ENCODE assay signal across 19 mouse cellular contexts in genomic region chr5:143294862-143295261, GRCm38 (mm10). TPM values are rescaled to one million over a fixed set of nuclear protein-coding genes. Genes with fewer than 3 reads are reported as not detected.
DNase-seq lines count a peak whose midpoint lies in the region; ATAC-seq and TF ChIP-seq lines count a peak whose summit lies in the region.
"Had no signal": no experiment of that assay in that cellular context is flagged by ENCODE, and none has a peak within 500 bp of the region (broad histone marks: within the 10 kb centered on the region; RNA-seq: fewer than 3 reads in every experiment).

No protein-coding gene starts in this region.

- H3K9me3 ChIP-seq in midbrain, postnatal 0 days (ENCODE audit: low read length), result no peaks in the 10 kb centered on the region
- H3K9me3 ChIP-seq in midbrain, embryonic 13.5 days, result no peaks in the 10 kb centered on the region
- H3K9me3 ChIP-seq: embryonic facial prominence, embryonic 15.5 days; intestine, embryonic 15.5 days had no signal

- no peaks in the 10 kb centered on the region for H3K4me1 ChIP-seq in kidney, adult 2 months (ENCODE audit: control insufficient read depth, insufficient read depth, low read length)
- peaks cover 4% of the 10 kb centered on the region; the same call in 1 of the 2 replicates for H3K4me1 ChIP-seq in midbrain, postnatal 0 days (ENCODE audit: insufficient read depth, low read length)
- H3K4me1 ChIP-seq in midbrain, embryonic 13.5 days (replicated peaks), result peaks cover 11% of the 10 kb centered on the region
- no peaks in the 10 kb centered on the region for H3K4me1 ChIP-seq in bone marrow, adult 2 months (ENCODE audit: control insufficient read depth, insufficient read depth, low read length)

- WGBS in kidney, adult 2 months, result 95% methylated on average over 3 of the region's 3 CpGs
- 89% methylated on average over 3 of the region's 3 CpGs for WGBS in midbrain, postnatal 0 days
- WGBS in midbrain, embryonic 13.5 days, result 92% methylated on average over 3 of the region's 3 CpGs
- WGBS in bone marrow, adult 2 months, result 90% methylated on average over 3 of the region's 3 CpGs

- H3K9ac ChIP-seq in midbrain, postnatal 0 days (replicated peaks; ENCODE audit: low read length, poor library complexity, severe bottlenecking), result no peak overlapping the region
- no peak overlapping the region for H3K9ac ChIP-seq in midbrain, embryonic 13.5 days (replicated peaks)
- H3K9ac ChIP-seq: embryonic facial prominence, embryonic 15.5 days; intestine, embryonic 15.5 days; limb, embryonic 12.5 days had no signal

- ATAC-seq in midbrain, postnatal 0 days (ENCODE audit: low FRiP score), result no peak
- no peak for ATAC-seq in midbrain, embryonic 13.5 days
- ATAC-seq in erythroblast, adult 5-6 weeks (replicated peaks; ENCODE audit: low FRiP score, poor library complexity, severe bottlenecking), result no peak
- ATAC-seq: forebrain, embryonic 14.5 days; intestine, embryonic 15.5 days had no signal

- no peak overlapping the region for H3K27ac ChIP-seq in kidney, adult 2 months (ENCODE audit: insufficient read depth, low read depth, low read length)
- no peak overlapping the region for H3K27ac ChIP-seq in midbrain, postnatal 0 days (ENCODE audit: low read depth, low read length)
- no peak overlapping the region for H3K27ac ChIP-seq in midbrain, embryonic 13.5 days
- H3K27ac ChIP-seq in bone marrow, adult 2 months (ENCODE audit: control insufficient read depth, insufficient read depth, low read depth, low read length, poor library complexity), result no peak overlapping the region
- H3K27ac ChIP-seq: embryonic facial prominence, embryonic 15.5 days; intestine, embryonic 15.5 days; limb, embryonic 12.5 days had no signal

- H3K27me3 ChIP-seq in kidney, adult 2 months (replicated peaks; ENCODE audit: control insufficient read depth, insufficient read depth, low read length), result no peaks in the 10 kb centered on the region
- 0 out of 2 replicates have a peak, but pooled peaks cover 6% of the 10 kb centered on the region for H3K27me3 ChIP-seq in midbrain, postnatal 0 days (ENCODE audit: insufficient read depth, low read length)
- H3K27me3 ChIP-seq in midbrain, embryonic 13.5 days, result peaks cover 48% of the 10 kb centered on the region

- TF ChIP-seq CTCF in kidney, adult 2 months (conservative IDR thresholded peaks at IDR 0.05; ENCODE audit: insufficient read depth, insufficient read length, low read depth, low read length), result peak; percentile 42
- TF ChIP-seq CTCF in midbrain, postnatal 0 days (IDR thresholded peaks at IDR 0.05), result peak; percentile 62
- TF ChIP-seq CTCF in bone marrow, adult 2 months (IDR thresholded peaks at IDR 0.05; ENCODE audit: control insufficient read depth, insufficient read depth, low read length), result peak; percentile 53

- H3K4me2 ChIP-seq in midbrain, postnatal 0 days (ENCODE audit: low read depth, low read length, poor library complexity, severe bottlenecking), result no peak overlapping the region
- no peak overlapping the region for H3K4me2 ChIP-seq in midbrain, embryonic 13.5 days (replicated peaks)
- H3K4me2 ChIP-seq: embryonic facial prominence, embryonic 15.5 days; heart, embryonic 11.5 days; intestine, embryonic 15.5 days; limb, embryonic 12.5 days; midbrain, embryonic 11.5 days had no signal

- no peak for TF ChIP-seq POLR2A in kidney, adult 2 months (IDR thresholded peaks at IDR 0.05; ENCODE audit: low read depth, low read length)
- TF ChIP-seq POLR2A in bone marrow, adult 2 months (IDR thresholded peaks at IDR 0.05; ENCODE audit: borderline replicate concordance, control insufficient read depth, low read depth, low read length), result no peak

- H3K4me3 ChIP-seq in kidney, adult 2 months (ENCODE audit: insufficient read depth, low read depth, low read length), result no peak overlapping the region
- H3K4me3 ChIP-seq in midbrain, postnatal 0 days (ENCODE audit: low read depth, low read length), result no peak overlapping the region
- H3K4me3 ChIP-seq in midbrain, embryonic 13.5 days (replicated peaks), result no peak overlapping the region
- no peak overlapping the region for H3K4me3 ChIP-seq in bone marrow, adult 2 months (replicated peaks; ENCODE audit: control insufficient read depth, low read depth, low read length)
- H3K4me3 ChIP-seq: embryonic facial prominence, embryonic 15.5 days; intestine, embryonic 15.5 days; limb, embryonic 12.5 days had no signal

- H3K36me3 ChIP-seq in kidney, adult 2 months (ENCODE audit: control insufficient read depth, insufficient read depth, low read length), result no peaks in the 10 kb centered on the region
- H3K36me3 ChIP-seq in midbrain, postnatal 0 days (ENCODE audit: insufficient read depth, low read length), result 0 out of 2 replicates have a peak, but pooled peaks cover 6% of the 10 kb centered on the region
- H3K36me3 ChIP-seq in midbrain, embryonic 13.5 days, result peaks cover 30% of the 10 kb centered on the region

- DNase-seq in kidney, adult 2 months, result no peak
- DNase-seq in kidney, adult 18-20 months, result no peak
- DNase-seq in midbrain, postnatal 0 days (ENCODE audit: low spot score), result no peak
- DNase-seq in urinary bladder, adult 18-20 months (ENCODE audit: low spot score in 2 of 2), result no peak
- DNase-seq: adrenal gland, postnatal 36 days; cerebellum, adult 11 months; gastrocnemius, postnatal 10 days; kidney, postnatal 4 days; right cerebral cortex, postnatal 4 days had no signal

RNA-seq across cellular contexts. Expression of gene Zfp853, which starts 1.4 kb away (rescaled TPM):
- 0.99 and 1.1 TPM in 2 replicates for polyA plus RNA-seq in kidney, adult 2 months (2012; rRNA removed)
- 27.5 and 31.3 TPM in 2 replicates for total RNA-seq in midbrain, postnatal 0 days (2014; rRNA removed)
- polyA plus RNA-seq in midbrain, postnatal 0 days (2015; fragmentation: Nextera tagmentation; extraction: Ambion mirVana), result 0.62 and 0.81 TPM in 2 replicates
- polyA plus RNA-seq in midbrain, embryonic 13.5 days (2015; fragmentation: Nextera tagmentation; extraction: Ambion mirVana), result 0.05 and 0.06 TPM in 2 replicates
- polyA plus RNA-seq in bone marrow, adult 2 months (2011; ENCODE audit: insufficient read depth, insufficient read length, low replicate concordance, missing spikeins), result not detected in 2 replicates
- not detected in 2 replicates for total RNA-seq in erythroblast, adult 5-6 weeks (2015; ENCODE audit: low replicate concordance)
- not detected in 2 replicates for total RNA-seq in erythroblast, adult 5-6 weeks (2017; ENCODE audit: low replicate concordance)
- total RNA-seq: hematopoietic stem cell, adult 5-6 weeks had no signal
- polyA plus RNA-seq: forebrain, embryonic 14.5 days; heart, embryonic 11.5 days had no signal

RNA-seq across cellular contexts. Expression of gene E130309D02Rik, which starts 20.3 kb away (rescaled TPM):
- polyA plus RNA-seq in kidney, adult 2 months (2012; rRNA removed), result 17.9 and 18.1 TPM in 2 replicates
- total RNA-seq in midbrain, postnatal 0 days (2014; rRNA removed), result 28.9 and 34.0 TPM in 2 replicates
- polyA plus RNA-seq in midbrain, postnatal 0 days (2015; fragmentation: Nextera tagmentation; extraction: Ambion mirVana), result 18.3 and 19.6 TPM in 2 replicates
- polyA plus RNA-seq in midbrain, embryonic 13.5 days (2015; fragmentation: Nextera tagmentation; extraction: Ambion mirVana), result 38.5 and 43.4 TPM in 2 replicates
- polyA plus RNA-seq in bone marrow, adult 2 months (2011; ENCODE audit: insufficient read depth, insufficient read length, low replicate concordance, missing spikeins), result 7.6 and 13.1 TPM in 2 replicates
- 7.1 and 11.3 TPM in 2 replicates for total RNA-seq in erythroblast, adult 5-6 weeks (2015; ENCODE audit: low replicate concordance)
- 4.3 and 4.6 TPM in 2 replicates for total RNA-seq in erythroblast, adult 5-6 weeks (2017; ENCODE audit: low replicate concordance)

RNA-seq across cellular contexts. Expression of gene Zfp316, which starts 25.0 kb away (rescaled TPM):
- 4.5 and 6.4 TPM in 2 replicates for polyA plus RNA-seq in kidney, adult 2 months (2012; rRNA removed)
- total RNA-seq in midbrain, postnatal 0 days (2014; rRNA removed), result 32.1 and 36.0 TPM in 2 replicates
- 6.2 and 6.8 TPM in 2 replicates for polyA plus RNA-seq in midbrain, postnatal 0 days (2015; fragmentation: Nextera tagmentation; extraction: Ambion mirVana)
- 8.2 and 12.1 TPM in 2 replicates for polyA plus RNA-seq in midbrain, embryonic 13.5 days (2015; fragmentation: Nextera tagmentation; extraction: Ambion mirVana)
- 0.87 and 0.90 TPM in 2 replicates for polyA plus RNA-seq in bone marrow, adult 2 months (2011; ENCODE audit: insufficient read depth, insufficient read length, low replicate concordance, missing spikeins)
- total RNA-seq in erythroblast, adult 5-6 weeks (2015; ENCODE audit: low replicate concordance), result not detected in 2 replicates
- 0.28 and 0.51 TPM in 2 replicates for total RNA-seq in erythroblast, adult 5-6 weeks (2017; ENCODE audit: low replicate concordance)

RNA-seq across cellular contexts. Expression of gene Zdhhc4, which starts 34.2 kb away (rescaled TPM):
- polyA plus RNA-seq in kidney, adult 2 months (2012; rRNA removed), result 80.6 and 85.0 TPM in 2 replicates
- total RNA-seq in midbrain, postnatal 0 days (2014; rRNA removed), result 70.8 and 93.0 TPM in 2 replicates
- 94.5 and 96.9 TPM in 2 replicates for polyA plus RNA-seq in midbrain, postnatal 0 days (2015; fragmentation: Nextera tagmentation; extraction: Ambion mirVana)
- 77.1 and 83.8 TPM in 2 replicates for polyA plus RNA-seq in midbrain, embryonic 13.5 days (2015; fragmentation: Nextera tagmentation; extraction: Ambion mirVana)
- polyA plus RNA-seq in bone marrow, adult 2 months (2011; ENCODE audit: insufficient read depth, insufficient read length, low replicate concordance, missing spikeins), result 21.0 and 33.2 TPM in 2 replicates
- total RNA-seq in erythroblast, adult 5-6 weeks (2015; ENCODE audit: low replicate concordance), result 8.8 and 23.8 TPM in 2 replicates
- total RNA-seq in erythroblast, adult 5-6 weeks (2017; ENCODE audit: low replicate concordance), result 6.0 and 10.6 TPM in 2 replicates

RNA-seq across cellular contexts. Expression of gene Zfp12, which starts 59.9 kb away (rescaled TPM):
- polyA plus RNA-seq in kidney, adult 2 months (2012; rRNA removed), result 8.5 and 9.6 TPM in 2 replicates
- 31.1 and 36.1 TPM in 2 replicates for total RNA-seq in midbrain, postnatal 0 days (2014; rRNA removed)
- polyA plus RNA-seq in midbrain, postnatal 0 days (2015; fragmentation: Nextera tagmentation; extraction: Ambion mirVana), result 10.7 and 11.8 TPM in 2 replicates
- 24.3 and 25.1 TPM in 2 replicates for polyA plus RNA-seq in midbrain, embryonic 13.5 days (2015; fragmentation: Nextera tagmentation; extraction: Ambion mirVana)
- polyA plus RNA-seq in bone marrow, adult 2 months (2011; ENCODE audit: insufficient read depth, insufficient read length, low replicate concordance, missing spikeins), result 1.7 and 5.6 TPM in 2 replicates
- total RNA-seq in erythroblast, adult 5-6 weeks (2015; ENCODE audit: low replicate concordance), result 0.58 and 2.1 TPM in 2 replicates
- 0.70 and 1.5 TPM in 2 replicates for total RNA-seq in erythroblast, adult 5-6 weeks (2017; ENCODE audit: low replicate concordance)
